Mouse (Mus musculus) ES-Bruce4 (cell line): ENCODE measurements around the gene Cxcl9. TPM values are rescaled to one million over a fixed set of nuclear protein-coding genes. Genes with fewer than 3 reads are reported as not detected.

Source experiments
- H3K27ac ChIP-seq: 2 replicates; pipeline ENCODE4 v1.5.1; 2012; ENCODE audit warnings: low read length, inconsistent platforms; ENCODE audit not compliant: insufficient read depth
- H3K27me3 ChIP-seq: 2 replicates; pipeline ENCODE4 v1.6.1; 2012; ENCODE audit warnings: mild to moderate bottlenecking, low read length, inconsistent platforms; ENCODE audit not compliant: control insufficient read depth, poor library complexity, insufficient read depth, severe bottlenecking
- H3K36me3 ChIP-seq: 2 replicates; pipeline ENCODE4 v1.6.1; 2012; ENCODE audit warnings: inconsistent platforms, mild to moderate bottlenecking, low read length, moderate library complexity; ENCODE audit not compliant: control insufficient read depth, poor library complexity, insufficient read depth, severe bottlenecking
- H3K4me1 ChIP-seq: one replicate; pipeline ENCODE4 v1.8.1; 2011; ENCODE audit warnings: low read length; ENCODE audit not compliant: control insufficient read depth, insufficient read depth
- H3K4me3 ChIP-seq: 2 replicates; pipeline ENCODE4 v1.5.1; 2011; ENCODE audit warnings: low read depth, mild to moderate bottlenecking, low read length
- H3K9ac ChIP-seq: 2 replicates; pipeline ENCODE4 v1.6.1; 2012; ENCODE audit warnings: low read depth, mild to moderate bottlenecking, inconsistent platforms; ENCODE audit not compliant: poor library complexity, severe bottlenecking
- H3K9me3 ChIP-seq: replicated peaks from 2 replicates; pipeline ENCODE4 v1.6.1; 2012; ENCODE audit warnings: mild to moderate bottlenecking, low read length, inconsistent platforms; ENCODE audit not compliant: control insufficient read depth, poor library complexity, insufficient read depth, severe bottlenecking
- CTCF ChIP-seq: IDR thresholded peaks from one replicate; pipeline ENCODE4 v1.8.1; 2011; ENCODE audit warnings: low read depth, low read length
- EP300 ChIP-seq: IDR thresholded peaks from 2 replicates; pipeline ENCODE4 v1.6.1; 2011; ENCODE audit warnings: low read depth, low read length; ENCODE audit not compliant: insufficient read depth
- POLR2A ChIP-seq: IDR thresholded peaks from one replicate; pipeline ENCODE4 v1.8.1; 2011; ENCODE audit warnings: low read length; ENCODE audit not compliant: insufficient read depth
- polyA plus RNA-seq: library from polyadenylated mRNA; stranded (reverse); fragments of >200 nt; gene quantifications from 2 replicates; pipeline ENCODE4 v1.2.4, GENCODE M21; 2011; ENCODE audit warnings: low read depth; ENCODE audit not compliant: missing spikeins, insufficient read depth, insufficient read length

Cxcl9 gene
- not detected in 2 replicates for polyA plus RNA-seq

GRCm38 (mm10) chr5:92327929-92328328 lies at the start of gene Cxcl9:
Gene Cxcl9 (minus strand): TSS chr5:92328079.
- no peaks in the 10 kb centered on the region for H3K36me3 ChIP-seq
- TF ChIP-seq POLR2A, result no peak
- TF ChIP-seq EP300, result no peak
- no peak for TF ChIP-seq CTCF
- no peak within 1 kb of the TSS for H3K27ac ChIP-seq
- no peak within 1 kb of the TSS for H3K4me3 ChIP-seq
- H3K4me1 ChIP-seq, result no peaks in the 10 kb centered on the region
- no peaks in the 10 kb centered on the region for H3K9me3 ChIP-seq
- H3K27me3 ChIP-seq, result no peaks in the 10 kb centered on the region
- H3K9ac ChIP-seq, result no peak within 1 kb of the TSS

GRCm38 (mm10) chr5:92376795-92377405 lies 49.0 kb upstream of the Cxcl9 start:
- no peaks in the 10 kb centered on the region for H3K4me1 ChIP-seq
- H3K36me3 ChIP-seq, result no peaks in the 10 kb centered on the region
- no peak overlapping the region for H3K4me3 ChIP-seq
- no peak for TF ChIP-seq EP300
- TF ChIP-seq POLR2A, result no peak
- no peak for TF ChIP-seq CTCF
- H3K9ac ChIP-seq, result no peak overlapping the region
- H3K27ac ChIP-seq, result no peak overlapping the region
- no peaks in the 10 kb centered on the region for H3K9me3 ChIP-seq
- no peaks in the 10 kb centered on the region for H3K27me3 ChIP-seq

- Histone ChIP-seq H3K4me3 (no peak overlapping the region), H3K27ac (no peak overlapping the region), H3K9ac (no peak overlapping the region), H3K36me3 (no peaks in the 10 kb centered on the region), H3K4me1 (no peaks in the 10 kb centered on the region), H3K27me3 (no peaks in the 10 kb centered on the region), H3K9me3 (no peaks in the 10 kb centered on the region)
- no peak for TF ChIP-seq EP300
- no peak for TF ChIP-seq POLR2A
- no peak for TF ChIP-seq CTCF
Observed at GRCm38 (mm10) chr5:92375368-92375767, 47.5 kb upstream of the Cxcl9 start.

GRCm38 (mm10) chr5:92374721-92375142 lies 46.9 kb upstream of the Cxcl9 start:
- no peaks in the 10 kb centered on the region for H3K4me1 ChIP-seq
- H3K9ac ChIP-seq, result no peak overlapping the region
- H3K27ac ChIP-seq, result no peak overlapping the region
- no peaks in the 10 kb centered on the region for H3K9me3 ChIP-seq
- no peaks in the 10 kb centered on the region for H3K27me3 ChIP-seq
- no peak overlapping the region for H3K4me3 ChIP-seq
- no peaks in the 10 kb centered on the region for H3K36me3 ChIP-seq
- TF ChIP-seq POLR2A, result no peak
- TF ChIP-seq EP300, result no peak
- no peak for TF ChIP-seq CTCF

GRCm38 (mm10) chr5:92372605-92373004 lies 44.7 kb upstream of the Cxcl9 start:
- Histone ChIP-seq H3K27ac (no peak overlapping the region), H3K36me3 (no peaks in the 10 kb centered on the region), H3K9me3 (no peaks in the 10 kb centered on the region), H3K4me1 (no peaks in the 10 kb centered on the region), H3K9ac (no peak overlapping the region), H3K4me3 (no peak overlapping the region), H3K27me3 (no peaks in the 10 kb centered on the region)
- TF ChIP-seq CTCF (no peak), POLR2A (no peak), EP300 (no peak)

GRCm38 (mm10) chr5:92371361-92371976 lies 43.6 kb upstream of the Cxcl9 start:
- Histone ChIP-seq H3K4me1 (no peaks in the 10 kb centered on the region), H3K4me3 (no peak overlapping the region), H3K27ac (no peak overlapping the region), H3K9ac (no peak overlapping the region), H3K36me3 (no peaks in the 10 kb centered on the region), H3K9me3 (no peaks in the 10 kb centered on the region), H3K27me3 (no peaks in the 10 kb centered on the region)
- TF ChIP-seq POLR2A (no peak), CTCF (no peak)
